Mouse (Mus musculus) kidney, embryonic 16.5 days (tissue): ENCODE results near the gene Fignl2. TPM values are rescaled to one million over a fixed set of nuclear protein-coding genes. Genes with fewer than 3 reads are reported as not detected.
A peak's percentile ranks its signal among the peaks of the same experiment; 100 is the strongest.

ENCODE experiments used
- ATAC-seq: fragments of 200-750 bp; cut with Nextera tagmentation; 2 replicates; pipeline ENCODE4 v1.8.0; 2017; ENCODE audit warnings: moderate TSS enrichment; ENCODE audit not compliant: low FRiP score, low TSS enrichment
- H3K27ac ChIP-seq: fragments of 300-500 bp; sonication (generic); 2 replicates; pipeline ENCODE4 v1.5.1; 2014; ENCODE audit warnings: low read length
- H3K27me3 ChIP-seq: fragments of 300-500 bp; sonication (generic); 2 replicates; pipeline ENCODE4 v1.6.1; 2014; ENCODE audit warnings: low read length, control low read depth, mixed read lengths; ENCODE audit not compliant: insufficient read depth
- H3K36me3 ChIP-seq: fragments of 300-500 bp; sonication (generic); 2 replicates; pipeline ENCODE4 v1.6.1; 2014; ENCODE audit warnings: low read length, control low read depth, mixed read lengths; ENCODE audit not compliant: insufficient read depth
- H3K4me1 ChIP-seq: fragments of 300-500 bp; sonication (generic); 2 replicates; pipeline ENCODE4 v1.6.1; 2014; ENCODE audit warnings: low read length, control low read depth, mixed read lengths; ENCODE audit not compliant: insufficient read depth
- H3K4me2 ChIP-seq: fragments of 300-500 bp; sonication (generic); replicated peaks from 2 replicates; pipeline ENCODE4 v1.6.1; 2014; ENCODE audit warnings: low read depth, low read length
- H3K4me3 ChIP-seq: fragments of 300-500 bp; sonication (generic); 2 replicates; pipeline ENCODE4 v1.5.1; 2014; ENCODE audit warnings: mild to moderate bottlenecking, low read length
- H3K9ac ChIP-seq: fragments of 300-500 bp; sonication (generic); replicated peaks from 2 replicates; pipeline ENCODE4 v1.6.1; 2014; ENCODE audit warnings: low read length
- H3K9me3 ChIP-seq: fragments of 300-500 bp; sonication (generic); 2 replicates; pipeline ENCODE4 v1.6.1; 2016; ENCODE audit warnings: low read length, control low read depth
- WGBS: fragments of 180-500 bp; shearing (Covaris S2); extraction: QIAGEN DNeasy Blood & Tissue Kit; methylation state at CpG from one replicate; pipeline ENCODE4 v1.1.7; 2014; 5-methylcytosine and 5-hydroxymethylcytosine counted together
- polyA plus RNA-seq: library from polyadenylated mRNA; unstranded; fragments of >200 nt; fragmentation: Nextera tagmentation; extraction: Ambion mirVana; gene quantifications from 2 replicates; pipeline ENCODE4 v1.2.1, GENCODE M21; 2015

Fignl2 gene
- 0.26 and 0.35 TPM in 2 replicates for polyA plus RNA-seq

- H3K4me1 ChIP-seq: peaks cover 72% of the 10 kb centered on the region
- peak within 1 kb of the TSS; percentile 80 for H3K4me2 ChIP-seq
- ATAC-seq: peak; percentile 49
- H3K9ac ChIP-seq: peak within 1 kb of the TSS; percentile 96
- peak within 1 kb of the TSS; percentile 81 for H3K4me3 ChIP-seq
- under 1% methylated on average over 44 of the region's 96 CpGs for WGBS
- no peaks in the 10 kb centered on the region for H3K9me3 ChIP-seq
- no peaks in the 10 kb centered on the region for H3K27me3 ChIP-seq
- peak within 1 kb of the TSS; percentile 97 for H3K27ac ChIP-seq
- H3K36me3 ChIP-seq: no peaks in the 10 kb centered on the region
Measured at GRCm38 (mm10) chr15:101077813-101078730, at the start of gene Fignl2. Gene Fignl2, minus strand, starts transcription at chr15:101078567.

- peak overlapping the region; percentile 72; the same call in 1 of the 2 replicates for H3K27ac ChIP-seq
- H3K36me3 ChIP-seq: no peaks in the 10 kb centered on the region
- no peak overlapping the region for H3K4me3 ChIP-seq
- peaks cover 11% of the 10 kb centered on the region for H3K27me3 ChIP-seq
- no peak overlapping the region for H3K9ac ChIP-seq
- no peaks in the 10 kb centered on the region for H3K9me3 ChIP-seq
- ATAC-seq: no peak
- peaks cover 48% of the 10 kb centered on the region for H3K4me1 ChIP-seq
- no peak overlapping the region for H3K4me2 ChIP-seq
- WGBS: 63% methylated on average over 12 of the region's 12 CpGs
Measured at GRCm38 (mm10) chr15:101126876-101127544, 48.6 kb upstream of the Fignl2 start.

GRCm38 (mm10) chr15:101125561-101125960 is 47.2 kb upstream of the Fignl2 start:
- Histone ChIP-seq H3K9me3 (no peaks in the 10 kb centered on the region), H3K4me1 (peaks cover 38% of the 10 kb centered on the region), H3K4me2 (no peak overlapping the region), H3K9ac (no peak overlapping the region), H3K4me3 (no peak overlapping the region), H3K36me3 (no peaks in the 10 kb centered on the region), H3K27me3 (peaks cover 11% of the 10 kb centered on the region), H3K27ac (no peak overlapping the region)
- no peak for ATAC-seq
- 87% methylated on average over 6 of the region's 6 CpGs for whole genome bisulfite sequencing

GRCm38 (mm10) chr15:101123202-101123601 is 44.8 kb upstream of the Fignl2 start:
- no peak for ATAC-seq
- H3K4me1 ChIP-seq: peaks cover 26% of the 10 kb centered on the region
- 31% methylated on average over 4 of the region's 4 CpGs for WGBS
- H3K9ac ChIP-seq: no peak overlapping the region
- H3K9me3 ChIP-seq: no peaks in the 10 kb centered on the region
- no peak overlapping the region for H3K4me2 ChIP-seq
- 0 out of 2 replicates have a peak, but pooled peaks cover 3% of the 10 kb centered on the region for H3K27me3 ChIP-seq
- H3K4me3 ChIP-seq: no peak overlapping the region
- H3K36me3 ChIP-seq: no peaks in the 10 kb centered on the region
- H3K27ac ChIP-seq: peak overlapping the region; percentile 50

DNA sequence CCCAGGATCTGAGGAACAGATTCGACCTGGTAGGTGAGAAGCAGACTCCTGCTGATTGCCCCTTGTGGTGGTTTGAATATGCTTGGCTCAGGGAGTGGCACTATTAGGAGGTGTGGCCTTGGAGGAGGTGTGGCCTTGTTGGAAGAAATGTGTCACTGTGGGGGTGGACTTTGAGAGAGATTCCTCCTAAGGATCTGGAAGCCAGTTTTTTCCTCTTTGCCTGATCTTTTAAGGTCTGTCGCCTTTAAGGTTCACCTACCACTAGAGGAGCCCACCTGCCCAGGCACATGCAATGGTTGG is 43.9 kb upstream of the Fignl2 start:
- H3K27ac ChIP-seq: no peak overlapping the region
- no peak overlapping the region for H3K4me2 ChIP-seq
- no peak overlapping the region for H3K4me3 ChIP-seq
- H3K9ac ChIP-seq: no peak overlapping the region
- peaks cover 18% of the 10 kb centered on the region for H3K4me1 ChIP-seq
- H3K36me3 ChIP-seq: no peaks in the 10 kb centered on the region
- H3K9me3 ChIP-seq: no peaks in the 10 kb centered on the region
- no peak for ATAC-seq
- WGBS: 45% methylated on average over 2 of the region's 2 CpGs
- H3K27me3 ChIP-seq: no peaks in the 10 kb centered on the region

DNA sequence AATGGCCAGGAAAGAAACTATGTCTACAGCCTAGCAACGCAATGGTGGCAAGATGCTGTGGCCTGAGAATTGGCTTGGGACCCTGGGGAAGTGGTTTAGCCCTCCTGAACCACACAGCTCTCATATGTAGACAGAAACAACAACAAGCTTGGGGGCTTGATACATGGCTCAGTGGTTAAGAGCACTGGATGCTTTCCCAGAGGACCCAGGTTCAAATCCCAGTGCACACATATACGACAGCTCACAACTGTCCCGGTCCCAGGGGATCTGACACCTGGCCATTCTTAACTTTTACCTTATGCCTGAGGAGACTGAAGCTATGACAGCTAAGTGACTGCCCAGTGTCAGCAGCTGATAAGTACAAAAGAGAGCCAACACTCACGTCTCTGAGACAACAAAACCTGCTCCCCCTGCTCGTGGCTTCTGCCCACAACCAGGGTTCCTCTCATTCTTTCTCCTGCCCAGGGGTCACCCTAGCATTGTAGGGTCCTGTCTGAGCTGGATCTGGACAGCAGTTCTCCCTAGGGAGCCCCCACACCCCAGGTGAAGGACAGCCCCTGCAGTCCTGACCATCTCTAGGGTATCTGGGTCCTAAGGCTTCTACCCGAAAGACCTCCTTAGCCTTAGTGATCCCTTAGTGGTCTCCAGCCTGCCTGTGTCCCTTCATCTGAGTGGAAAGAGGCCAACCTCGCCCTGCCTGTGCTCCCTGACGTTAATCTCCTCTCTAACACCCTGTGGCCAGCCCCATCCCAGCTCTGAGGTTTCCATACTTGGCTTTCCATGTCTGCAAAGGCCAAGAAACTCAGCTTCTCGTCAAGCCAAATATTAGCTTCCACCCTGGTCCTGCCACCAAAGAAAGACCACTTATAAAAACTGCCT is 43.3 kb upstream of the Fignl2 start:
- H3K4me2 ChIP-seq: no peak overlapping the region
- 78% methylated on average over 9 of the region's 9 CpGs for WGBS

DNA sequence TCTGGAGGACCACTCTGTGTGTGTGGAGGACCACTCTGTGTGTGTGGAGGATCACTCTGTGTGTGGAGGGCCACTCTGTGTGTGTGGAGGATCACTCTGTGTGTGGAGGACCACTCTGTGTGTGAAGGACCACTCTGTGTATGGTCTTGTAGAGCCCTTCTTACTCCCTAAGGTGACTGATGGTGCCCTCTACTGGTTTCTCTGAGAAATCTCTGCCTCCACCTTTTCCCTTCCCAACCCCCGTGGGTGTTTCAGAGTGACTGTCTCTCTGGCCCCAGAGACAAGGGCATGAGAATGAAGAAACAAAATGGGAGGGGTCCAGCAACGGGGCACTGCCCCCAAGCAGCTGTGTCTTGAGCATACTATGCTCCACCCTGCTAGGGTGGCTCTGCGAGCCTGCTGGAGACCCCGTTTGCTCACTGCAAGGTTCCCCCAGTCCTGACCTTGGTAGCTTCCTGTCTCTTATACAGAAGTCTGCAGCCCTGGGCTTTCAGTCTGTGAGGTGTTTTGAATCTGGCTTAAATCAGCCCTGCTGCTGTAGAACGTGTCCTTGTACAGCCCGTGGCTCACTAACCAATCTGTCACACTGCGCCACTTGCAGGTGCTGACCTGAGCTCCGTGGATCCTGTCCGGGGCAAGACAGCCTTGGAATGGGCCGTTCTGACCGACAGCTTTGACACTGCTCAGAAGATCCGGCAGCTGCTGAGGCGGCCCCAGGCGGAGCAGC is 40.2 kb upstream of the Fignl2 start:
- H3K27me3 ChIP-seq: no peaks in the 10 kb centered on the region
- H3K4me3 ChIP-seq: no peak overlapping the region
- peaks cover 4% of the 10 kb centered on the region; the same call in 1 of the 2 replicates for H3K9me3 ChIP-seq
- H3K4me2 ChIP-seq: no peak overlapping the region
- peaks cover 16% of the 10 kb centered on the region for H3K4me1 ChIP-seq
- H3K27ac ChIP-seq: no peak overlapping the region
- ATAC-seq: no peak
- no peak overlapping the region for H3K9ac ChIP-seq
- no peaks in the 10 kb centered on the region for H3K36me3 ChIP-seq
- 51% methylated on average over 14 of the region's 14 CpGs for WGBS

More for the DNA sequence above, 43.3 kb upstream of the Fignl2 start:
- Histone ChIP-seq H3K27me3 (no peaks in the 10 kb centered on the region), H3K27ac (no peak overlapping the region), H3K9ac (no peak overlapping the region), H3K4me3 (no peak overlapping the region), H3K9me3 (no peaks in the 10 kb centered on the region), H3K36me3 (no peaks in the 10 kb centered on the region), H3K4me1 (peaks cover 16% of the 10 kb centered on the region)
- no peak for ATAC-seq

DNA sequence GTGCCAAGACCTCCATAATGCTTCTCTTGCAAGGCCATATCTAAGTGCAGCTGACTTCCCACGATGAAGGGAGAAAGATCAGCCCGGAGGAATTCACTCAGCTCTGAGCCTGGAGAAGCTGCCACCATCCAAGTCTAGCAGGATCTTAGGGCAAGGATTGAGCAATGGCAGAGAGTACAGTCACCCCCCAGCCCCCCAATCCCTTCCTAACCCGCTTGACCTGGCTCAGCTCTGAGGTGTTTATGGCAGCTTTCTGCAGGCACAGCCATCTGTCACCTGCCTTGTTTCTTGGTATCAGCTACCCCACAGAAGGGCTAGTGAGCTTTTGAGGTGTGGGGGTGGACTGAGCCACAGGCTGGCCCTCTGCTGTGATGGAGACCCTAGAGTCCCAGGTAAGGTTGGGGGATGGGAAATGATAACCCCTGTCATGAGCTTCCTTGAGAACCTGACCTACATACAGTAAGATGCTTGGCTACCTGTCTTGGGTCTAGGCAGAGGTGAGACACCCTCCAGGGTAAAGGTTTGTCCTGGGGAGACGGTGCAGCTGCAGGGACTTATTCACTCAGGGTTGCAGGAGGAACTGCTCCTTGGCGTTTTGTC is 37.2 kb upstream of the Fignl2 start, which contains the start of gene Ankrd33:
Gene Ankrd33, plus strand, starts transcription at position 245 of the 600 bp plus-strand sequence.
- Histone ChIP-seq H3K4me1 (peaks cover 7% of the 10 kb centered on the region), H3K27me3 (peaks cover under 1% of the 10 kb centered on the region; the same call in 1 of the 2 replicates), H3K27ac (no peak within 1 kb of the TSS), H3K4me3 (no peak within 1 kb of the TSS), H3K9ac (no peak within 1 kb of the TSS), H3K9me3 (peaks cover 4% of the 10 kb centered on the region; the same call in 1 of the 2 replicates), H3K36me3 (no peaks in the 10 kb centered on the region), H3K4me2 (no peak within 1 kb of the TSS)
- no peak for ATAC-seq
- 78% methylated on average over 5 of the region's 5 CpGs for WGBS
